Mouse (Mus musculus) liver, postnatal 0 days (tissue): Measurements from ENCODE around the gene Cox11. TPM values are rescaled to one million over a fixed set of nuclear protein-coding genes. Genes with fewer than 3 reads are reported as not detected.

Experiments
- ATAC-seq: fragments of 200-750 bp; cut with Nextera tagmentation; 2 replicates; pipeline ENCODE4 v1.8.0; 2017; ENCODE audit warnings: mild to moderate bottlenecking, moderate library complexity
- DNase-seq: peaks from one replicate; pipeline ENCODE4 v3.0.0-alpha.2; 2016
- H3K27ac ChIP-seq: fragments of 300-500 bp; sonication (generic); 2 replicates; pipeline ENCODE4 v1.5.1; 2014; ENCODE audit warnings: antibody characterized with exemption, moderate library complexity, mild to moderate bottlenecking, low read depth
- H3K27me3 ChIP-seq: fragments of 300-500 bp; sonication (generic); 2 replicates; pipeline ENCODE4 v1.6.1; 2014; ENCODE audit warnings: low read length, control low read depth, mixed read lengths; ENCODE audit not compliant: insufficient read depth
- H3K36me3 ChIP-seq: fragments of 300-500 bp; sonication (generic); replicated peaks from 2 replicates; pipeline ENCODE4 v1.6.1; 2014; ENCODE audit warnings: mild to moderate bottlenecking, control low read depth, low read length, moderate library complexity, mixed read lengths; ENCODE audit not compliant: insufficient read depth
- H3K4me1 ChIP-seq: fragments of 300-500 bp; sonication (generic); 2 replicates; pipeline ENCODE4 v1.6.1; 2014; ENCODE audit warnings: antibody characterized with exemption, mild to moderate bottlenecking, control low read depth; ENCODE audit not compliant: insufficient read depth
- H3K4me2 ChIP-seq: fragments of 300-500 bp; sonication (generic); 2 replicates; pipeline ENCODE4 v1.6.1; 2014; ENCODE audit warnings: low read depth, mild to moderate bottlenecking, low read length, moderate library complexity, mixed read lengths
- H3K4me3 ChIP-seq: fragments of 300-500 bp; sonication (generic); 2 replicates; pipeline ENCODE4 v1.5.1; 2014; ENCODE audit warnings: low read depth, low read length
- H3K9ac ChIP-seq: fragments of 300-500 bp; sonication (generic); replicated peaks from 2 replicates; pipeline ENCODE4 v1.6.1; 2014; ENCODE audit warnings: mild to moderate bottlenecking, moderate library complexity
- H3K9me3 ChIP-seq: fragments of 300-500 bp; sonication (generic); 2 replicates; pipeline ENCODE4 v1.6.1; 2016; ENCODE audit warnings: mild to moderate bottlenecking, control low read depth, low read length, mixed read lengths
- CTCF ChIP-seq: sonication (generic); IDR thresholded peaks from 2 replicates; pipeline ENCODE4 v1.5.1; 2016; ENCODE audit warnings: antibody characterized with exemption, low read depth
- EP300 ChIP-seq: IDR thresholded peaks from 2 replicates; pipeline ENCODE4 v1.6.1; 2016; ENCODE audit warnings: antibody characterized with exemption, low read depth, mild to moderate bottlenecking
- WGBS: fragments of 180-500 bp; shearing (Covaris S2); extraction: QIAGEN DNeasy Blood & Tissue Kit; methylation state at CpG from one replicate; pipeline ENCODE4 v1.1.7; 2014; ENCODE audit not compliant: insufficient replicate concordance; 5-methylcytosine and 5-hydroxymethylcytosine counted together
- polyA plus RNA-seq: library from polyadenylated mRNA; unstranded; fragments of >200 nt; fragmentation: Nextera tagmentation; extraction: Ambion mirVana; gene quantifications from 2 replicates; pipeline ENCODE4 v1.2.1, GENCODE M21; 2015

The Cox11 gene
- polyA plus RNA-seq, 1 experiment from 2014 or later, result 16.3 TPM

DNA sequence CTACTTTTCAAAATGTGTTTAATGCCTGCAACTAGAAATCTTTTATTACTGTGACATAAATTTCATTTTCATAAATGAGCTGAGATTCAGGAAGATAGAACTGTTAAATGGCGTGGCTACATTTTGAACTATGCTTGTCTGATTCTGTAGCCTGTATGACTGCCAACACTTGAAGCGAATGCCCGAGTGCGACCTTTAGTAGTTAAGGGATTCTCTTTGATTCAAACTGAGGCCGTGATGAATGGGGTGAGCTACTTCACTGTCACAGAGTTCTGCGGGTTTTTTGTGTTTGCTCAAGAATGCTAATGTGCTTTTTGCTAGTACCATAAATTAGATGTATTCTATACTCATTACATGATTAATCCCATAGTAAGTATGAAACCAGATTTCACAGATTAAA lies 52.4 kb downstream of the Cox11 start:
- no peak overlapping the region for H3K4me2 ChIP-seq
- WGBS, result 74% methylated on average over 6 of the region's 6 CpGs
- H3K9ac ChIP-seq, result no peak overlapping the region
- no peaks in the 10 kb centered on the region for H3K9me3 ChIP-seq
- DNase-seq (no peak), ATAC-seq (no peak)
- no peaks in the 10 kb centered on the region for H3K27me3 ChIP-seq
- no peaks in the 10 kb centered on the region for H3K36me3 ChIP-seq
- no peak overlapping the region for H3K27ac ChIP-seq
- H3K4me3 ChIP-seq, result no peak overlapping the region
- no peak for TF ChIP-seq EP300
- no peak for TF ChIP-seq CTCF
- peaks cover 18% of the 10 kb centered on the region for H3K4me1 ChIP-seq

DNA sequence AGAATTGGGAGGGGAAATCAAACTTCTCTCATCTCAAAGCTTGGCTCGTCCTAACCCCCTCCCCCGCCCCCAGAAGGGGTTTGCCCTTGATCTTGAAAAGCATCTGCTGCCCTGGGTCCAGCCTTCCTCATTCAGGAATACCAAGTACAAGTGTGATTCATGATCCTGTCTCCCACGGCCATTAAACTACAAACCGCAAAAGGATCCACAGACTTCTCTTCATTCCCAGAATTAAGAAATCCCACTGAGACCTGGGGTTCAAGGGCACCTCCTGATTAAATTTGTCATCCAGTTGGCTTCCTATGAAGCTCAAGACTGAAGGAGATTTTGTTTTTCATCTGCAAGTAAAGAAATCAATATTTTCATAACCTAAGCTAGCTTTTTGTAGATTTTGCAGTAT lies 56.2 kb downstream of the Cox11 start:
- Histone ChIP-seq H3K27ac (no peak overlapping the region), H3K4me1 (no peaks in the 10 kb centered on the region), H3K4me3 (no peak overlapping the region), H3K9me3 (no peaks in the 10 kb centered on the region), H3K4me2 (no peak overlapping the region), H3K27me3 (0 out of 2 replicates have a peak, but pooled peaks cover 3% of the 10 kb centered on the region), H3K9ac (no peak overlapping the region), H3K36me3 (no peaks in the 10 kb centered on the region)
- no peak for ATAC-seq
- WGBS, result 59% methylated on average over 4 of the region's 4 CpGs
- no peak for DNase-seq
- TF ChIP-seq CTCF, result no peak
- no peak for TF ChIP-seq EP300

Other genes starting within 250 kb of the Cox11 start
- gene Hlf, start 247.3 kb upstream of the Cox11 start, polyA plus RNA-seq, result 8.8 and 9.6 TPM in 2 replicates
- gene Stxbp4, start 89 bp upstream of the Cox11 start, polyA plus RNA-seq, result 1.3 and 1.9 TPM in 2 replicates
- gene Tom1l1, start 50.2 kb downstream of the Cox11 start, polyA plus RNA-seq, result 24.0 and 24.6 TPM in 2 replicates